Mouse (Mus musculus) cerebellum, adult 2 months (tissue): Measurements from ENCODE around the gene Miga1. TPM values are rescaled to one million over a fixed set of nuclear protein-coding genes. Genes with fewer than 3 reads are reported as not detected.

Experiments used
- DNase-seq, 2 experiments: peaks; one replicate each; pipeline ENCODE4 v3.0.0; 2021
- H3K27ac ChIP-seq: fragments of 200-500 bp; 2 replicates; pipeline ENCODE4 v1.5.1; 2012; ENCODE audit warnings: low read length, control low read depth, inconsistent platforms; ENCODE audit not compliant: insufficient read depth
- H3K27me3 ChIP-seq: fragments of 200-500 bp; 2 replicates; pipeline ENCODE4 v1.6.1; 2012; ENCODE audit warnings: inconsistent platforms, mild to moderate bottlenecking, low read length, moderate library complexity; ENCODE audit not compliant: control insufficient read depth, insufficient read depth
- H3K4me1 ChIP-seq: fragments of 200-500 bp; 2 replicates; pipeline ENCODE4 v1.6.1; 2011; ENCODE audit warnings: low read length; ENCODE audit not compliant: control insufficient read depth, insufficient read depth
- H3K4me3 ChIP-seq: fragments of 200-500 bp; replicated peaks from 2 replicates; pipeline ENCODE3; 2011; ENCODE audit warnings: mild to moderate bottlenecking, low read depth, low read length, control low read depth; ENCODE audit not compliant: insufficient read depth
- CTCF ChIP-seq: fragments of 200-500 bp; IDR thresholded peaks from 2 replicates; pipeline ENCODE4 v1.5.1; 2011; ENCODE audit warnings: low read depth, mild to moderate bottlenecking, control low read depth, low read length, moderate library complexity, borderline replicate concordance; ENCODE audit not compliant: insufficient read depth
- POLR2A ChIP-seq: fragments of 200-500 bp; IDR thresholded peaks from 2 replicates; pipeline ENCODE4 v1.6.1; 2011; ENCODE audit warnings: low read length, control low read depth, borderline replicate concordance; ENCODE audit not compliant: insufficient read depth
- WGBS: fragments of 180-500 bp; shearing (Covaris S2); methylation state at CpG from one replicate; pipeline ENCODE4 v1.1.7; 2018; 5-methylcytosine and 5-hydroxymethylcytosine counted together
- polyA plus RNA-seq: library from polyadenylated mRNA; depleted of rRNA; stranded (reverse); fragments of >200 nt; gene quantifications from 2 replicates; pipeline ENCODE4 v1.2.3, GENCODE M21; 2012

The Miga1 gene
- polyA plus RNA-seq, 1 experiment, result 56.3 TPM

DNA sequence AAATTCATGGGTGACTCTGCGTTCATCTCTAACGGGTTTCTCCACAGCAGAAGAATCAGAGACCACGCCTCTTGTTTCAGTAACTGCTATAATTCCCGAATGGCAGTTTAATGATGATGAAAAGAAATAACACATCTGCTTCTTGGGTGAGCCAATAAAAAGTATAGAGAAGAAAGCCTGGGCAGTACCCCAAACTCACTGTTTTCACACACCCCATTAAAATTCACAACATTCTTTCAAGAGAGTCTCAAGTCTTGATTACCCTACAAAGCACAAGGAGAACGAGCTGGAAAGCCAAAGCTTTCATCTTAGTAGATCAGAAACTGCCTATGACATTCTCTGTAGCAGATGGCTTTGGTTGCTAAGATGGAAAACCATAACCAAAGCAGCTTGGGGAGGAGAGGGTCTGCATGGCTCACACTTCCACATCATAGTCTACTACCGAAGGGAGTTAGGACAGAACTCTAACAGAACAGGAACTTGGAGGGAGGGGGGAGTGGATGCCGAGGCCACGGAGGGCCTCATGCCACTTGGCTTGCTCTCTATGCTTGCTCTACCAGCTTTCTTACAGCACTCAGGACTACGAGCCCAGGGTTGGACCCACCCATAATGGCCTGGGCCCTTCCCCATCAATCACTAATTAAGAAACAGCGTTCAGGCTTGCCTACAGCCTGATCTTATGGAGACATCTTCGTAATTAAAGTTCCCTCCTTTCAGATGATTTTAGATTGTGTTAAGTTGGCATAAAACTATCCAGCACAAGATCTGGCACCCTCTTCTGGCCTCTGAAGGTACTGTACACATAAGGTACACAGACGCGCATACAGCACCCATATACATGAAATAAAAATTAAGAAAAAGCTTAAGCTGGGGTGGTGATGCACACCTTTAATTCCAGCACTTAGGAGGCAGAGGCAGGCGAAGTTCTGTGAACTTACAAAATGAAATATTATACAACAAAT lies 39.5 kb downstream of the Miga1 start:
- Histone ChIP-seq H3K27ac (no peak overlapping the region), H3K4me3 (no peak overlapping the region), H3K4me1 (no peaks in the 10 kb centered on the region), H3K27me3 (no peaks in the 10 kb centered on the region)
- 91% methylated on average over 14 of the region's 14 CpGs for WGBS
- TF ChIP-seq CTCF (no peak), POLR2A (no peak)
- DNase-seq, result no peak

DNA sequence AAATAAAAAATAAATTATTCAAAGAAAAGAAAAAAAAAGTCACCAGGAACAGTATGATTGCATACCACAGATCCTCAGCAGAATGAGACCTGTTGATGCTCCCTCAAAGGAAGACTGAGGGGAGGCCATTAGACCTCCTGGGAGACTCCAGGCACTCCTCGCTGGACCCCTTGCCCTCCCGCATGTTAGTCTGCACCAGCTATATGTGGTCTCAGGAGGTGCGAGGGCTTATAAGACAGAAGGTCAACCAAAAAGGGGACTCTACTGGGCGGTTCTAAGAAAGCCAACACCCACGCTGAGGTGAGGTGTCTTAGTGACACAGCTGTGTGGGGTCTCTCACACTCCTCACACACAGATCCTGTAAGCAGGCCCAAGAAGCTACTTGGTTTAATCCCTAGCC lies 44.3 kb downstream of the Miga1 start:
- Histone ChIP-seq H3K27me3 (no peaks in the 10 kb centered on the region), H3K27ac (no peak overlapping the region), H3K4me3 (no peak overlapping the region), H3K4me1 (no peaks in the 10 kb centered on the region)
- TF ChIP-seq CTCF (no peak), POLR2A (no peak)
- WGBS, result 91% methylated on average over 5 of the region's 5 CpGs
- DNase-seq, result no peak

DNA sequence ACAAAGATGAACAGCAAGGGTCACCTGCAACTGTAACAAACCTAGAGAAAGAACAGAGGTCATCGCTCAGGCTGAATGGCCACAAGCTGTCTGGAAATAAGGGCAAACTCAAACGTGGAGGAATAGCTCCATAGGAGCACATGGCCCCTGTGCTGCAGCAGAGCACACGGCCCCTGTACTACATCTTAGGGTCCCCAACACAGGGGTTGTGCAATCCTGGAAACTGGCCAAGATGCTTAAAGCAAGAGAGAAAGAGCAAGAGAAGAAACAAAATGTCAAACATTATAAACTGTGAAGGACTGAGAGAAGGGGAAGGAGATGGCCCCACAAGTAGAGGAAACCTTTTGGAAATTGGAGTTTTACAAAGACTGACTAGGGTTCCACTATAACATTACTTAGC lies 45.8 kb downstream of the Miga1 start:
- no peaks in the 10 kb centered on the region; the same call in 1 of the 2 replicates for H3K4me1 ChIP-seq
- H3K4me3 ChIP-seq, result no peak overlapping the region
- no peak for DNase-seq
- 77% methylated on average over 3 of the region's 3 CpGs for WGBS
- no peak overlapping the region for H3K27ac ChIP-seq
- H3K27me3 ChIP-seq, result no peaks in the 10 kb centered on the region
- TF ChIP-seq CTCF (no peak), POLR2A (no peak)

DNA sequence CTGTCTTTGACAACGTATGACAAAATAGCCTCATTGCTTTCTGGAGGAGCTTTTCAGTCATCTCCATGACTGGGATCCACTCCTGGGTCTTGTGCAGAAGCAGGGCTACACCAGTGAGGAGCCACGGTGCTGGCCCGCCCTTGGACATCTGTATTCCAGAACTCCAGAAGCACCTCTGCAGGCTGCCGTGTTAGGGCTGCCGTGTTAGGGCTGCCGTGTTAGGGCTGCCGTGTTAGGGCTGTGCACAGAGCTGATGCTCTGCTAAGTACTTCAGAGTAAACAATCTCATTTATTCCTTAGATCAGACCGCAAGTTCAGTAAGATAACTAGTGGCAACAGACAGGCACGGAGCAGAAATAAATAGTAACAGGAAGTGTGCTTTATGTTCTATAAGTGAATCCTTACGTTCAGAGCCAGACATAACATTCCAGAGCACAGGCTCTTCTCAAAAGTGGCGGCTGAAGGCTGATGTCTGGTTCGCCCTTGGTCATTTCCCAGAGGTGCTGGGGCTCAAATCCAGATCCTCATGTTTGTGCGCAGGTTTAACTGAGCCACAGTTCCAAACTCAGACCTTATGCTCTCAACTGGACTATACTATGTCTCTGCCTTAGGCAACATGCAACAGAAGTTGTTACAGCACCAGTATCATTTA lies 46.6 kb downstream of the Miga1 start:
- no peak overlapping the region for H3K27ac ChIP-seq
- no peaks in the 10 kb centered on the region; the same call in 1 of the 2 replicates for H3K4me1 ChIP-seq
- DNase-seq, result no peak
- no peaks in the 10 kb centered on the region for H3K27me3 ChIP-seq
- no peak overlapping the region for H3K4me3 ChIP-seq
- TF ChIP-seq CTCF (no peak), POLR2A (no peak)
- 93% methylated on average over 13 of the region's 13 CpGs for WGBS

DNA sequence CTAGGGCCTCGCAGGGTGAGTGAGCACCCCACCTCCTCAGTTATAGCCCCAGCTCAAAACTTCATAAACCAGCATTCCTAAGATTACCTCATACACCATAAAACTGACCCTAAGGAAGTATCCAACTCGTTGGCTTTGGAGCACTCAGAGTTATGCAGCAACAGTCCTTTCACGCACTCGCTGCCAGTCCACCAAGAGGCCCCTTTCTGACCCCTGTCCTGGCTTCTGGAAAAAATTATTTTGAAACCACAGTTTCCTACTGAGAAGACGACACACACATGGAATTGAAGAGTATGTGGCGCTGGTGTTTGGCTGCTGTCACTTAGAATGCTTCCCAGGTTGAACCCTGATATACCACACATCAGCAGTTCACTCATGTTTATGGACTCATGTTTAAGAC lies 48.3 kb downstream of the Miga1 start:
- DNase-seq, result no peak
- no peaks in the 10 kb centered on the region for H3K27me3 ChIP-seq
- H3K4me3 ChIP-seq, result no peak overlapping the region
- TF ChIP-seq POLR2A (no peak), CTCF (no peak)
- 88% methylated on average over 6 of the region's 6 CpGs for WGBS
- H3K27ac ChIP-seq, result no peak overlapping the region
- H3K4me1 ChIP-seq, result no peaks in the 10 kb centered on the region; the same call in 1 of the 2 replicates

DNA sequence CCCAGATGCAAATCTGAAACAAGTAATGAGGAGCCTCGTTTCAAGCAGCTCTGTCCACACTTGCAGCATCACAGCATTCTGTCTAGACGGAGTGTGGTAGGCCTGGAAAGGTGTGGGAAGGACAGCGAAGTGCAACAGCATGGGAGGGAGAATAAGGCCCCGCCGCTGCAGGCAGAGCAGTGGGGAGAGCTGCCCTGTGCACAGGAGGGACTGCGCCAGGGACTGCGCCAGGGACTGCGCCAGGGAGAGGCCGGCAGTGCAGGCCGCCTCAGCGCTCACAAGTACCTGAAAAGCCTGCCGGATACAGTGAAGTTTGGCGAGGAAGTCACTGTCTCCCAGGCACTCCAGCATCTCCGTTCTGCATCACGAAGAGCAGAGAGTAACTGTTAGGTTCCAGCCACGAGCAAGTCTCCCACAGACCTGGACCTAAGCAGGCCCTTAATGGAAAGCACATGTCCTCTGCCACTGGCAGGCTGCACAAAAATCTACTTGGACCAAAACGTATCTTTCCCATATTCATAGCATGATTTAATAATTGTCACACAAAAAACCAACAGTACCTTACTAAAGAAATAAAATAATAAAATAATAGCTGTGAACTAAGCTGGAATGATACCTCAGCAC lies 49.9 kb downstream of the Miga1 start:
- no peaks in the 10 kb centered on the region; the same call in 1 of the 2 replicates for H3K4me1 ChIP-seq
- DNase-seq, result no peak
- H3K27ac ChIP-seq, result peak overlapping the region; percentile 36; the same call in 1 of the 2 replicates
- TF ChIP-seq CTCF (no peak), POLR2A (no peak)
- WGBS, result 67% methylated on average over 17 of the region's 17 CpGs
- no peak overlapping the region for H3K4me3 ChIP-seq
- no peaks in the 10 kb centered on the region for H3K27me3 ChIP-seq

DNA sequence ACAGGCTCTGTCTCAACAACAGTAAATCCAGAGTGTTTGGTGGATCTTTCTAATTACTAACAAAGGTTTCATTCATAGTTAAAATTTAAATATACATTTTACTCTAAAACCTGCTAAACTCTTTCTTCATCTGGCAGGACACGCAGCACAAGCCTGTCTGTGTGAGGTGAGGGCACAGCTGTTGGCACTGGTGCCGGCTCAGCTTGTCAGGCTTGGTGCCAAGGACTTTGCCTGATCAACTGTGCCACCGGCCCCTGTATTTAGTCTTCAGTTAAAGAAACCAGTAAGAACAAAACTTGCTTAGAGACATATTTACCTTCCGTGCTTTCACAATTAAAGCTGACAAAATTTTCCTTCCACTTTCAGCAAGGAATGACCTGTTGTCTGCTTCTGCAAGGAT lies 51.5 kb downstream of the Miga1 start:
- Histone ChIP-seq H3K4me3 (no peak overlapping the region), H3K27ac (no peak overlapping the region), H3K4me1 (no peaks in the 10 kb centered on the region; the same call in 1 of the 2 replicates), H3K27me3 (no peaks in the 10 kb centered on the region)
- WGBS, result 26% methylated on average over 4 of the region's 4 CpGs
- TF ChIP-seq CTCF (no peak), POLR2A (no peak)
- DNase-seq, result peak in 1 of 2 experiments; percentile 11

DNA sequence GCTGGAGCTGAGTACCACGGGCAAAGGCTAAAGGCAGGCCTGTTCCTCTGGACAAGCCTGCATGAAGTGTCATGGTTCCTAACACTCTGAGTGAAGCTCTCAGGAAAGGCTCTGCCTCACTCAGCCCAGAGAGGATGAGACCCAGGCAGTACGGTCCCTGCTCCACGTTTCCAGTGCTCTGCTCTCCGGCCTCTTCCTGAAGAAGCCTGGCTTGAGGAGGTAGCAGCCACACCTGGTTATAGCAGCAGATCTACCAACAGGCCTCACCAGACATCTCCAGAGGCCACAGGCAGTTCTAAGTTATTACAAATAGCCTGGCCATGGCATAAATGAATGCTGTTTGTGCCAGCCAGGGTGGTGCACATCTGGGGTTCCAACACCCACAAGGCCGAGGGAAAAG lies 51.9 kb downstream of the Miga1 start:
- DNase-seq, result no peak
- Histone ChIP-seq H3K4me1 (no peaks in the 10 kb centered on the region; the same call in 1 of the 2 replicates), H3K27me3 (no peaks in the 10 kb centered on the region), H3K27ac (no peak overlapping the region), H3K4me3 (no peak overlapping the region)
- 73% methylated on average over 5 of the region's 5 CpGs for WGBS
- no peak for TF ChIP-seq POLR2A
- no peak for TF ChIP-seq CTCF
